Mouse (Mus musculus) thymus, adult 2 months (tissue): ENCODE measurements at regions not wholly inside any gene's neighbourhood (a gene's known extent, or its start where the extent isn't known, plus 50 kb on each side); places are given as distances from the start of the nearest gene placed in this dataset.

Experiments used
- CTCF ChIP-seq: fragments of 200-500 bp; IDR thresholded peaks from 2 replicates; pipeline ENCODE4 v1.5.1; 2012; ENCODE audit warnings: mild to moderate bottlenecking, control low read depth, low read length, moderate library complexity, borderline replicate concordance; ENCODE audit not compliant: control insufficient read depth, poor library complexity, insufficient read depth; ENCODE audit errors: extremely low read depth
- POLR2A ChIP-seq: fragments of 200-500 bp; IDR thresholded peaks from 2 replicates; pipeline ENCODE4 v1.6.1; 2012; ENCODE audit warnings: mild to moderate bottlenecking, low read length, control low read depth, moderate library complexity; ENCODE audit not compliant: control insufficient read depth, poor library complexity, insufficient read depth; ENCODE audit errors: extremely low read depth

DNA sequence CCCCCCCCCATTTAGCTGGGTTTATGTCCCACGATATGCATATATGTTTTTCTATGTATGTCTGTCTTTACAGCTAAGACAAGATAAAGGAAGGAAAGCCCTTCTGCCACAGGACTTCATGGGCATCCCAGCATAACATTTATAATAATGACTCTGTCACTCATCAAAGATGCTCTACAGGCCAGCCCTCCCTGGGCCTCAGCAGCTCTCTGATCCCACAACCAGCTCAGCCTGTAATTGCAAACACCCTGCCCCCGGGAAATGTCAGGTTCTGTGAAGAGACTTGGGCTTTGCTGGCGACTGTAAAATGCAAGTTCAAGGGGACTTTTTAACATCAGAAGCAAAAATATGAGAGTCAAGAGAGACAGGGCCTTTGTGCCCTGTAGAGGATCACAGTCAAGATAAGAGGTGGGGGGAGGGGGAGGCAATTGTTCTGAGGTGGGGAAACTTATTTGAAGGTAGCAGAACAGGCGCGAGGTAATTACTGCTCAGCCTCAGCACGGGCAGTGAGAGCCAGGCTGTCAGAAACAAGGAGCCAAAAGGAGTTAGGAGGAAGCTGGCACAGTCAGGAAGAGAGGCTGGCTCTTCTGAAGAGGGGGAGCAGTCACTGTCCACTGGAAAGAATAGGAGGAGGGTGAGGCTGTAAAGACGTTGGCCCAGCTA, 286.9 kb downstream of the Gm826 start:
- TF ChIP-seq POLR2A (no peak), CTCF (no peak)
